Mouse (Mus musculus): ENCODE data around the gene Erp29. TPM values are rescaled to one million over a fixed set of nuclear protein-coding genes. Genes with fewer than 3 reads are reported as not detected.

Gene Erp29
- total and polyA plus RNA-seq, 3 experiments: 204 to 258 (median 252) TPM

DNA sequence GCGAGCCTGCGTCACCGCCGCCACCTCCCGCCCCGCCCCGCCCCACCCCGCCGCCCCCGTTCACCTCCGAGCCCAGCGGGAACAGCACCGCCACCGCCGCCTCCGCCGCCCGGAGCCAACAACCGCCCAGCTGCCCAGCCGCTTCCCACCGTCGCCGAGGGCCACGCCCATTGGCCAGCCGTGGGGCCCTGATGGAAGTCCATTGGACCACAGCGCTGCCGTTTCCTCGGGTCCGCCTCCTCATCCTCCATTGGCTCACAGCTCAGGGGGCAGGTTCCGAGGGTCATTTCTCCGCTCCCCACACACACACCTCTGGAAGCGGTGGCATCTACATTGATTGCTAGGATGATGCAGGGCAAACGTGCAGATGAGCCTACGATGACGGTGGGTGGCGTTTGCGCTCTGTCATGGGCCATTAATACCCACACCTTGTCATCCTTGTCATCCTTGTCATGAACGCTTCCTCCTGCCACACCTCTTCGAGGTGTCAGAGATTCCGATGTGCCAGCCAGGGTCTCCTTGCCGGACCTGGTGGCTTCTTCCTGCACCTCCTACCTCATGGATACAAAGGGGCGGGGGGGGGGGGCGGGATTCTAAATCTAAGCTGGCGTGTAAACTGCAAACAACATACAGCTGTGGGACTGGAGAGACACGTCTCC is 66.7 kb downstream of the Erp29 start, which contains the start of gene Trafd1 (continued):
- TF ChIP-seq ZC3H11A (IDR thresholded peaks at IDR 0.05; ENCODE audit: low read depth, low read length) (no peak), NELFE (IDR thresholded peaks at IDR 0.05; ENCODE audit: low read depth, low read length) (peak; percentile 44; the same call in 1 of the 2 replicates), POLR2A (IDR thresholded peaks at IDR 0.05; ENCODE audit: low read depth, low read length) (peak; percentile 68), MEF2A (IDR thresholded peaks at IDR 0.05; ENCODE audit: borderline replicate concordance, low read depth, low read length) (no peak), USF1 (IDR thresholded peaks at IDR 0.05; ENCODE audit: low read depth, low read length) (no peak), RCOR1 (conservative IDR thresholded peaks at IDR 0.05; ENCODE audit: low read depth, low read length) (no peak), CHD1 (IDR thresholded peaks at IDR 0.05; ENCODE audit: low read depth, low read length) (no peak), KAT2A (IDR thresholded peaks at IDR 0.05; ENCODE audit: insufficient replicate concordance, low read length) (no peak), EP300 (IDR thresholded peaks at IDR 0.05; ENCODE audit: low read length) (no peak), NRF1 (IDR thresholded peaks at IDR 0.05; ENCODE audit: low read depth, low read length) (0 out of 2 replicates have a peak, but pooled peaks have one; percentile 26)

DNA sequence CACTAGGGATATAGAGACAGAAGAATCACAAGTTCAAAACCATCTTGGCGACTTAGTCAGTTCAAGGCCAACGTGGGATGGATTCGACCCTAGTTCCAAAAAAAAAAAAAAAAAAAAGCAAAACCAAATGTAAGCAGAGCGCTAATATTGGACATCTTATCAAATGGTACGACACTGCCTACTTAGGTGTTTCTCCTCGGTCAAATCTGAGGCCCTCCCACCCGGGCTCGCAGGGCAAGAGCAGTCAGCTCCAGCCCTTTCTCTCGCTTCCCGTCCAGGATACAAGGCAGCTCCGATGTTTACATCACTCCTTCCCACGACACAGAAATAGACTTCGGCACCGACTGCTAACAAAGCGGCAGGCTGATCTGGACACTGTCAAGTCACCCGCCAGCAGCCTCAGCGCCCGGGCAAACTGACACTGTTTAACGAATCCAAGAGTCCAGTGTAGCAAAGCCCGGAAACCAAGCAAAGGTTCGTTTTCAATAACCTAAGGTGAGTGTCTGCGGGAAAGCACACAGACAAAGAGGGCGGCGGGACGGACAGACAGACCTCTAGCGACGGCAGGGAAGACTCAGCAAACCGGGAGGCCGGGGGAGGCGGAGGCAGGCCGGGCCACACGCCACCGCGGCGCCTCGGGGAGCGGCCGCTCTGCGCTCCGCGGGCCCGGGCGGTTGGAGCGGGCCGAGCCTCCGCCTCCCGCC is 67.4 kb downstream of the Erp29 start:
- H3K4me2 ChIP-seq (ENCODE audit: insufficient read depth, low read depth, poor library complexity, severe bottlenecking): peak overlapping the region; percentile 82
- peak overlapping the region; percentile 85 for H3K27ac ChIP-seq (ENCODE audit: insufficient read depth, low read depth)
- dilution Hi-C loops (cut with MboI; ENCODE audit: extremely low pct_ligation_motif_present, extremely low pct_unique_long_range_greater_than_20kb, low sequenced_read_pairs): no loop called here
- peaks cover 23 to 31% of the 10 kb centered on the region in 2 experiments for H3K36me3 ChIP-seq (replicated peaks in 1 of 2; ENCODE audit: control insufficient read depth in 1 of 2, insufficient read depth in 1 of 2, low read length in 1 of 2)
- TF ChIP-seq NELFE (IDR thresholded peaks at IDR 0.05; ENCODE audit: low read depth, low read length) (peak; percentile 3; the same call in 1 of the 2 replicates), UBTF (IDR thresholded peaks at IDR 0.05; ENCODE audit: low read depth, low read length) (peak; percentile 86), MAX (IDR thresholded peaks at IDR 0.05; ENCODE audit: low read length) (no peak), SMC3 (IDR thresholded peaks at IDR 0.05; ENCODE audit: low read depth, low read length) (no peak)
- peak; percentile 35 for DNase-seq (ENCODE audit: extremely low read depth)
- H3K4me1 ChIP-seq (ENCODE audit: control insufficient read depth in 1 of 2, insufficient read depth in 2 of 2): peaks cover 11 to 38% of the 10 kb centered on the region in 2 experiments
- in situ Hi-C loops (cut with MboI; ENCODE audit: low pct_ligation_motif_present, low pct_unique_long_range_greater_than_20kb, low sequenced_read_pairs): loop anchor here (5.0 kb wide), 1 partner anchor 88 kb away; no protein-coding TSS in a partner anchor
- no peaks in the 10 kb centered on the region for H3K27me3 ChIP-seq (replicated peaks)
- H3K9ac ChIP-seq (ENCODE audit: insufficient read depth, low read depth): peak overlapping the region; percentile 82
- peaks cover 7% of the 10 kb centered on the region for H3K9me3 ChIP-seq (replicated peaks; ENCODE audit: low read length)
- H3K4me3 ChIP-seq (replicated peaks in 1 of 3; ENCODE audit: low read depth in 2 of 3, low read length in 2 of 3, poor library complexity in 1 of 3): peak overlapping the region; percentile 62 to 98 (median 83)
- H3K79me2 ChIP-seq (replicated peaks; ENCODE audit: control insufficient read depth, extremely low read depth, insufficient read depth, poor library complexity, severe bottlenecking): peaks cover 19% of the 10 kb centered on the region
